Mouse (Mus musculus) CD4-positive, CD25-positive, alpha-beta regulatory T cell, adult 2 months (primary cell): ENCODE measurements at regions not wholly inside any gene's neighbourhood (a gene's known extent, or its start where the extent isn't known, plus 50 kb on each side); places are given as distances from the start of the nearest gene placed in this dataset.
A peak's percentile ranks its signal among the peaks of the same experiment; 100 is the strongest.

Experiments
- DNase-seq: peaks from one replicate; pipeline ENCODE4 v3.0.0-alpha.2; 2012; ENCODE audit warnings: low read depth, low spot score

DNA sequence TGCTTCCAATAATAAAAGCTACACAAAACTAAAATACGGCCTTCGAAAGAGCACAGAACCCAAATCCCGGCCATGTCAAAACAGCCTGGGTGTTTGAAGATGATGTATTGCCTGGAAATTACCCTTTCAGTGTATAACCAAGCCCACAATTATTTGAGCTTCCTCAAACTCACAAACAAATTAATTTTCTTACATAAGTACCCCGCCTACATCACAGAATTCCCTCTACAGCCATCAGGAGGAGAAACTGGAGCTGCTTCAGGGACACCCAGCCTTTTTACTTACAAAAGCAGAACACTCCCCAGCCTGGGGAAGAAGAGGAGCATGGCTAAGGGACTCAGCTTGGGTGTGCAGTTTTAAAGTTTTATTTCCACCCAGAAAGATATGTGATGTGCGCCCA lies 207.6 kb upstream of the Daam1 start:
- DNase-seq: no peak

DNA sequence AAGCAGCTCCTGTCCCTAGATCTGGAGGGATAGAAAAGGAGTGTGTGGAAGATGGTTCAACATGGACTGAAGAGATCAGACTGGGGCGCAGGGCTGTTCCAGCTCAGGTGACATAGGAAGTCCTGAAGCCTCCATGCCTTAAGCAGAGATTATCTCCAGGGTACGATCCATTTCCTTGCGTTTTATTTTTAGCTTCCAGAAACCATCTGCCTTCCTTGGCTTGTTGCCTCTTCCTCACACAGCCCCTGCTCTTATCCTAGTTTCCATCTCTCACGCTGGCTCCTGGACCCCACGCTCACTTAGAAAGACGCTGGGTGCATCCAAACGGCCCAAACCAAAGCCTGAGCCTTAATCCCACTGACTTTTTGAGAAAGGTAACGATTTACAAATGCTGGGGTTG lies 206.8 kb upstream of the Daam1 start:
- no peak for DNase-seq

DNA sequence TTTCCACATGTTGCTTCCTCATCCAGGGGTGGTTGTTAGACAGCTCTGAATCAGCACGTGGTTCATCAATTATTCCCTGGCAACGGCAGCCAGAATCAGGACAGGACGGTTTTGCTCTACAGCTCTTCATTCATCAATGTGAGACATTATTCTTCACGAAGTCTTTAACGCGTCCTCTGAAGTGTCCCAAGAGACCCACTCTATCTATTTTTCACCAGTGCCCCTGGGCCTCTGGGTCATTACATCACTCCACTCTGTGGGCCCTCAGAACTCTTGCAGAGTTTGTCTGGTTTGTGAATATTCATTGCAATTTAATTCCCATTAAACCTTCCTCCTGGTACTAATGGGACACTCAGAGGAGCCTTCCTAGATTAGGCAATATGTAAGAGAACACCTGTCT lies 206.2 kb upstream of the Daam1 start:
- no peak for DNase-seq

DNA sequence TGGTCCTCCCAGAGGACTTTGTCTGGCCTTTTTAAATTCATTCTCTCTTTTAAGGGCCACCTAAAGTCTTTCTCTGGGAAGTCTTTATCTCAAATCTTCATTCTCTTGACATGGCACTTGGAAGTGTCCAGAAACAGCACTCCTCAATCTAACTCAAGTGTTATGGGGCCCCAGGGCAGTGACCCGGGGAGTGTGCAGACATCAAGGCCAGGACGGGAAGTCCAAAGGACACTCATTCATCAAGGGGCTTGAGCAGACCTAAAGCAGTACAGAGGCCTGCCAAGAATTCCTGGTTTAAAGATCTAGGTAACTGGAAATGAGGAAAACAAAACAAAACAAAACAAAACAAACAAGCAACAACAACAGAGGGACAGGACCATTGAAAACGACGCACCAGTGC lies 205.8 kb upstream of the Daam1 start:
- DNase-seq: no peak

DNA sequence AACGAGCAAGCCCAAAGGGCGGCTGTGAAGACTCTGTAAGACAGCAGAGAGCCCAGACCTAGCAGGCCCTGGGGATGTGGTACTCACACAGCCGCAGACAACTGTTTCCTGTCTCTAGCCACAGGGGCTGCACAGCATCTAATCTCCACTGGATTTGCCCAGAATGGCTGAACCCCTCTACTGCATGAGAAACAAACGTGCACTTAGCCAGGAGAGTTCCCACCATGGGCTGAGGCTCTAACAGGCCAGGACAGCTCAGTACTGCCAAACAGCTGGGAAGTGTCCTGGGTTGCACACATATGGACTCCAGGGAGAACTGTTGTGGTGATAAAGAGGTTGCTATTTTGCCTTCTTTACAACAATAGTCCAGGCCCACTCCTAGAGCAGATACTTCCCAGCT lies 204.1 kb upstream of the Daam1 start:
- no peak for DNase-seq

DNA sequence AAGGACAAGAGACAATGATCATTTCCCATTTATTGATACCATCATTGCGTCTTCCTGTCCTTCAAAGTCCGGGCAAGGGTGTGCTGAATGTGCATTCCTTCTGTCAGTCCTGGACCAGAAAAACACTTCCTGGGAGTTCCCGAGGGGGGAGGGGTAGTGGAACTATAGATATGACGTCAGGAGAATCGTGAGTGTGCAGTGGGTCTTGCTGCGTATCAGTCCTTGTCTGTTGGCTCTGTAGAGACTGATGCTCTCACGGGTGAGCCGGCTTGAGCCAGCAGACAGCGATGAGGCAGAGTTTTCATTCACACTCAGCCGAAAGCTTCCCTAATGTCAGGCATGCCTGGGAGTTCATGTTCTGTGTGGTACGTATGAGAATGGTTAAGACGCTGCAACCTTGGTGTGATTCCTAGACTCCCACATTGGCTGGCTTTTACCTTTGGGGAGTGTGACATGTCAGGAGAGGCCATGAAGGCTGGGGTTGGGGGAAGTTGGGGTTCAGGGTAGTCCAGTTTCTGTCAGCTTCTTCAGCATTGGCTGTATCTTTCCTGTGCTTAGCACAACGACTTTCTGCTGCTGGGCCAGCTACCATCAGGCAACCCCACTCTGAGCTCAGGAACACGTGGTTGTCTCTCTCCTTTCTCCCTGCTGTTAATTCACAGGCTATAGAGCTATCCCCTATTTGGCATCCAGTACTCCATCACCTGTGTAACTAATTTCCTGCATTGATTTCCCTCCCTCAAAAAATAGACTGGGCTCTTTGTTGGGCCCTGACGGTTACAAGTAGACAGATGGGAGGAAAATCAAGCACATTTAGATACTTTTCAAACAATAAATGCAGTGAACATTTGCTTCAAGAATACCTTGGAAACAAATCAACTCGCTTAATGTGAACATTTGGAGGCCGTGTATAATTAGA lies 203.2 kb upstream of the Daam1 start:
- DNase-seq: no peak

DNA sequence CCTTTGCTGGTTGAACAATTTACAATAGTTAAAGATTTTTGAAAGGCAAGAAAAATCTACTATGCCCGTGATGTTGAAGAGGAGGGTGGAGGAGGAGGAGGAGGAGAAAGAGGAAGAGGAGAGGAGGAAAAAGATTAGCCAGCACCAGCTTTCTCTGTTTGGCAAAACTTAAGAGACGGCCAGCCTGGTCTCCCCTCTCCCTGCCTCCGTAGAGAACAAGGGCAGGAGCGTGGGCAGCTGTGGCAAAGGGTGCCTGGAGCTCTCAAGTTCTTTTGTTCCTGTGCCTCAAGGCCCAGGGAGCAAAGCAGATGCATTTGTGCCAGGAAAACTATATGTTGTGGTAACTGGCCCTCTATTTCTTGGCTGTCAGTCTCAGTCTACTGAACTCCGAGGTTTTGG lies 202.5 kb upstream of the Daam1 start:
- no peak for DNase-seq

DNA sequence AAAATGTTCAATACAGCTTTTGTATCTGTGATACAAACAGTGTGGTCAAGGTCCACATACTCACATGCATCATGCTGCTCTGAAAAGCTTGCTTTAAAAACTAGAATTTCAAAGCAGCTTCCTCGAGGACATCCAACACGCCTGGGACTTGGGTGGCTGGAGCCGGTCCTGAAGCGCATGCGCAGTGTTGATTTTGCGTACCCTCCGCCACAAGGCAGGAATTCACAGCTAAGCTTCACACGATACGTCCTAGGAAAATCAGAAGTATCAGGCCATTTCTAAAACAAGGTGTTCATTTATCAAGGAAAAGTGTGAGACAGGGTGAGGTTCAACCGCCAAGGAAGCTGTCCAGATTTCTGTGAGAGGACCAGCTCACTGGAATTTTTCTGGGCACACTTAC lies 202.1 kb upstream of the Daam1 start:
- no peak for DNase-seq

DNA sequence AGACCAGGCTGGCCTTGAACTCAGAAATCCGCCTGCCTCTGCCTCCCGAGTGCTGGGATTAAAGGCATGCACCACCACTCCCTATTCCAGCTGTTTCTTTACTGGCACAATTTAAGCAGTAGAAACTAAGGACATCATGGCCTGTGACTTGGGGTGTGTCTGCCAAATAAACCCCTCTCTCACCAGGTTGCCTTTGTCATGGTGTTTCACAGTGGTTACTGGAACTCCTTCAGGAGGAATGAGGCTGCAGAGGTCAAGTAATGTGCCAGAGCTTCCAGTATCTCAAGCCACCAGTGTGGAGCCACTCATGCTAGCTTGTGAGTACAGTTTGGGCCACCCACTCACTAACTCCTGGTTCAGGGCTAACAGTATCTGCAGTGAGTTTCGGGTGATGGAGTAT lies 200.5 kb upstream of the Daam1 start:
- DNase-seq: no peak

DNA sequence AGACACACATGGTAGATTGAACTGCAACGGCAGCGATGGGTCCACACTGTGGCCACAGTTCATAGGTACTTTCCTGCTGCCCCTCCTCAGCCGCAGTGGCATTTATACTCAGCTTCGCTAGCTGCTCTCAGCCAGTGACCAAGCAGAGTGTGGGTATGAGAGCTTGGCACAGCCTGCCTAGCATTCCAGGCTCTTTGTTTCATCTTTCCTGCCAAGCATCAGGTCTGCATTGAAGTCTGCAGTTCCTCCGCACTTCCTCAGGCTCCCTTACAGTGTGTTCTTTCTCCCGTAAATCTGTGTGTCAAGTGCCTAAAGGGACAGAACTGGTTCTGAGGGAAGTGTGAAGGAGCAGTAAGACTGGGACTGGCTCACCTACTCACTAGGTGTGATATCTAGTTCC lies 194.6 kb upstream of the Daam1 start:
- no peak for DNase-seq

DNA sequence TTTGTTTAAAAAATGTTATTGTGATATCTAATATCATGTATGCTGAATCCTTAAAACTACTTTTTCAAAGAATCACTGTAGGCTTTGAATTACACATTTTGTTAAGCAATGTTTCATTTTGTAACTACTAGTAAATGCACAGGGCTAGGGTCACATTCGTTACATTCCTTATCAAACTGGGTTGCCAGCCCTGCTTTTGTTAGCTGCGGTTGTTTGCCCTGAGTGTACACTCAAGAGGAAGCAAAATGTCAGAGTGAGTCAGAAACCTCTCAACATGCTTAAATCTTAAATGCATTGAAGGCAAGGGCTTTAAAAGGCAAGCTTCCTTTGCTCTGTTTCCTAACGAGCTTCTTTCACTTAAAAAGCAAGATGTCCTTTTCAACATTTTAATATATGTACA lies 193.6 kb upstream of the Daam1 start:
- no peak for DNase-seq

DNA sequence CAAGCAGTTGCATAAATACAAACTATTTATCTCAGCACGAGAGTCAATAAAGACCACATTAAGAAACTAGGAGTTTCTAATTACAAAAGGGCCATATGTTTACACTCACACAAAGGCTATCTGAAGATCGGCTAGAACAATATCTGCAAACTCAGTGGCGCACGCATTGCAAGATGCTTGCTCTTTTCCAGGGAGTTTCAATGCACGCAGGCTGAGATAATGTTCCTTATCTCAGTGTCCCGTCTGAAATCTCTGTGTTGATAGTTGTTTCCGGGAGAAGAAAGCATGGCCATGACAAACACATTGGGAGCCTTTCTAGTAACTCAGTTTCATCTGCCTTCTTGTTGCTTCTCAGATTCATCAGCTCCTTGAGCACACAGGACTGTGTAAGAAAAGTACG lies 192.6 kb upstream of the Daam1 start:
- no peak for DNase-seq

DNA sequence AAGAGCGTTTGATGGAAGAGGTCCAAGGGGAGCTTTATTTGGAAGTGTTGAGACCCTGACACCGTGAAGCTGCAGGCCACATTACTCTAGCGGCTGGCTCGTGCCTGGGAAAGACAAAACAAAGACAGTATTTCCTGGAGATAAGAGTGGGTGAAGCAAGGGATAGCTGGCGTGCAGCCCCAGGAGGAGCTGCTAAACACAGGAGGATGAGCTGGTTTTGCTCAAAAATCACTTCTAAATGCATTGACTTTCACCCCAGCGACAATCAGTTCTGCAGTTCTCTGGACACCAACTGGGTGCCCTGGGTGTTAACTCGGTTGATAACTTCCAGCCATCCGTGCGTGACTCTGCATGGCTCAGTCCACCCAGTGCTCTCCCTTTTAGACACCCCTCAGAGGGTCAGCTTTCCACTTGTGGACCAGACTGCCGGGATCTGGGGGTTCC lies 190.8 kb upstream of the Daam1 start:
- DNase-seq: no peak

DNA sequence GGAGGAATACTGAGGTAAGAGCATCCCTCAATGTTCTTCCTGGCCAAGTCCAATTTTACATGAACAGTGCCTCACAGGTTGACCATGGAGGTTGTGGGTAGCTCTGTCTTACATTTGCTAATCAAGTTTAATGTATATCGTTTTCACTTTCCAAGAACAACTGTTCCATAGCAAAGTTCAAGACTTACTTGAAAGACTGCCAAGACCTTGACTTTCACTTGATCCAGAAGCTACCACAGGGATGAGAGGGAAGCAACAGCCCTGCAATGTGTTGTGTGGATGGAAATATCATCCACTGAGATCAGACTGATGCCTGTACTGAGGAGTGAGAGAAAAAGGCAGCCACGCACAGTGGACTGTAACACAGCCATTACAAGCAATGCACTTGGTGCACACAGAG lies 189.4 kb upstream of the Daam1 start:
- DNase-seq: no peak

DNA sequence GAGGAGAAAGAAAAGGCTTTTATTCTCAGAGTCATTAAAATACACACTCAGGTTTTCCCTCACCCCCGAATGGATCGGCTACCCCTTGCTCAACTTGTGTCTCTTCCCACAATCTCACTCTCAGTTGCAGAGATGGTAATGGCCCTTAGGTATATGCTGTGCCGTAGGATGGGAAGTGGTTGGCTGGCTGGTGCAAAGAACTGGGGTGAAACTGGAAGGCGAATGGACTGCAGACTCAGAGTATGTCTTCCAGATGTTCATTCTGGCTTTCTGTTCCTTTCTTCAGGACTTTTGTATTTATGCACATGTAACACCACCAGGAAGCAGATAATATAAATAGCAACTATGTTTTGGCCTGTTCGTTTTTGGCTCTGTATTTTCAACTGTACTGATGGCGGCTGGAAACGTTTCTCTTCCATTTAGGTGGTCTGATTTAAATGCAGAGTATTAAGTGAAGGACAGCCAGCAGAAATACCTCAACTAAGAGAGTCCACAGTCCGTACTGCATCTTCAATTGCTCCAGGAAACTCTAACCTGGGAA lies 188.0 kb upstream of the Daam1 start:
- DNase-seq: no peak

DNA sequence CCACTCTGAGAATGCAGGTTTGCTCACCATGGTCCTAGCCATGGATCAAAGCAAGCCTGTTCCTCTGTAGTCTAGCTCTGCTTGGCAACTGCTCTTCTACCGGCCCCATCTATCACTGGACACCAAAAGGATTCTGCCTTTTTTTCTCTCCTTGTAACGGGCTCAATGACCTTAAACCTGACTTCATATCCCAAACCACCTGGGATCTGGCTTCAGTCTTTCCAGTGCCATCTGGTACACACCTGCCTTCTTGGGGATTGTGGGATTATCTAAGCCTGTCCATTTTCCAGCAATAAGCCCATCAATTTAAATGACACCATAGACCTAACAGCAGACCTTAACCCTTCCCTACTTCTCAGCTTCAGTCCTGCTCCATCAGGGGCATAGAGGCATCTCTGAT lies 179.6 kb upstream of the Daam1 start:
- no peak for DNase-seq

DNA sequence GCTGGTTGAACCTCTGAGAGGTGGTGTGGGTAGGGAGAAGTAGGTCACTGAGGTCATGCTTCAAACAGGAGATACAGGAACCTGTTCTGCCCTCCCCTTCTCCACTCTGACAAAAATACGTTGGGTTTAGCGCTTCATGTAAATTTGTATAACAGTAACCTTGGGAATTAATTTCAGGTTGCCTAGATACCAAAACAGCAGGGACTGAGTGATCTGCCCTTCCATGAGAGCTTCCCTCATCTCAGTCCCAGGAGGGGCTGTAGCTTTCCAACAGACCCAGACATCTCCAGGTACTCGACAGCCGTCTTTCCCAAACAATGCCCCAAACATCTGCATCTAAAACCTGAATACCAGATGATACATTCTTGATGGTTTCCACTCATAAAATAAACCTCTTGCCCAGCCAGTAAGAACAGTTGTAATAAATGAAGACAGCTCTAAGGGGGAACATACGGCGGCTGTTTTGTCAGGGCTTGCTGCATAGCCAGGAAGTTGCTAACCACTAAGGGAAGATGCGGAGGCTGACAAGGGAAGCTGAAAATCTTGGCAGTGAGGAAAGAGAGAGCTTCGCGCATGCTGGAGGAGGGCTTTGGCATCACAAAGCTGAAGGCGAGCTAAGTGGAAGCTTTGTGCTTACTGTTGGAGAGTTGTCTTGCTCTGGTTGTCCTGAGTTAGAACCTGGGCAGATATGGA lies 137.4 kb upstream of the Daam1 start:
- DNase-seq: no peak

DNA sequence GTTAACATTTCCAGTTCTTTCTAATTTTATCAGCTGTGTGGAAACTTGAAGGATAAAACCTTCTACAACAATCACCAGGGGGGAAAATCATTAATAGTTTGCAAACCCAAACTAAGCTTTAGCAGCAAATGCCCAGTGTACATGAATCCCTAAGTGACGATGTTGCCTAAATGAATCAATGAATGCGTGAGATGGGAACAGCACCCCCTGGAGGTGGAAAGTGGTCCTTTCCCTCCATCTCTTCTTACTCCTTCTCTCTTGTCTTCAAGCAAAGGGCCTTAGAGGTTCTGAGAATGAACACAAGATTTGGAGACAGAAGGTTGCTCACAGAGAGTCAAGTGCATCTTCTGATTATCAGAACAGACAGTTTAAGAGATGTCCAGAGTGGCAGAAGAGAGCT lies 129.1 kb upstream of the Daam1 start:
- DNase-seq: no peak

DNA sequence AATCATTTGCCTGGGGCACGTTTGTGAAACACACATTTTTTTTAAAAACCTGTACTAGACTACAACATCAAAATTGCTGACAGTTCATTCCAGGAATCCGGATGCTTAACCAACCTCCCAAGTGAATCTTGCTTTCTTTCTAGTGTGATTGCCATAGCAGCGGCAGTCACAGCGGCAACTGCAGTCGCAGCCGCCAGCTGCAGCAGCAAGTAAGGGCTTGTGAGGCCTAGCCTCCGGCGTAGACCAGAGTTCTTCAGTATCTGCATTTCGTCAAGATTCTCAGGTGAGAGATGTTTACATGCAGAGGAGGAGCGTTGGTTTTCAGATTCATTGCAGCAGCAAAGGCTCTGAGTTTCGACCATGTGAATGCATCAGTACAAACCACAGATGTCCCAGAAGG lies 128.7 kb upstream of the Daam1 start:
- DNase-seq: no peak

DNA sequence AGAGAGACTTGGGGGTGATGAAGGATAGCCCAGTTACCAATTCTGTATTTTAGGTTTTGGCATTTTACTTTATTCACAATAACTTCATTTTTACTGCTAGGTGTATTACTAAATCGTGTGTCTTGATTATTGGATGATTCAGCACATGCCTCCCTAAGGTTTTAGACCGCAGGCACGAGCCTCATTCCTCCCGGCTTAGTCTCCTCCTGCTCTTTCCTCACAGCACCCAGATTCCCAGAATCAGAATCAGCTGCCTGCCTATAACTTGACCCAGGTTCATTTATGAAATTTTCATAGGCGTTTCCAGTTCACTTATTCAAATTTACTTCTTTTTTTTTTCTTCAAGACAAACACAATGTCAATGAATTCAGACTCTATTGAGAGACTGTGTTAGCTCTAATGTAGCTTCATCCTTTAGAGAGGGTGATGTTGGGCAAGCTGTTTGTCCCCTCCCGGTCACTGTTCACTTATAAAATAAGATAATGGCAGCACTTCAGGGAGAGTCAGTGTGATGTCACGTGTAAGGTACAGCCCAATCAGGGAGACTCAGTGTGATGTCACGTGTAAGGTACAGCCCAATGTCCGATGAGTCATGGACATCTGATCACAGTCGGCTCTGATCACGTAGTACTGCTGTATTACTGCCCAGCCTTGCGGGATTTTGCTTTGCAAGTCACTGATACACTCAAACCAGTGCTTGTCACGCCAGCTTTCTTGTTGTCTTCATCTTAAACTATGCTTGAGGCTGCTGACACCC lies 127.6 kb upstream of the Daam1 start:
- no peak for DNase-seq

DNA sequence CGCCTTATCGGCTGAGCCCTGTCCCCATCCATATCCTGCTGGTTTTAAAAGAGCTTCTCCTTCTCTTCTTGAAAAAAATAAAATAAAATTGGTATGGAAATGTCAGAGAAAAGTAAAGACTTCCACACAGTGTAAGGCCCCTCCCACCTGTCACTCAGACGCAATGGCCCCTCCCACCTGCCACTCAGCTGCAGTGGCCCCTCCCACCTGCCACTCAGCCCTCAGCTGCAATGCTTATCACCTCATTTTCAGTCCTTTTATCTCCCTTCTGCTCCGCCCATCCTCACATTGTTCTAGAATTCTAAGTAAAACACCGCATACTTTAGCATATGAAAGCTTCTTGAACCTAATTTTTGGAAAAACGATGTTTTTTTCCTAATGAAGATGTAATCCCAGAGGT lies 126.4 kb upstream of the Daam1 start:
- DNase-seq: no peak

DNA sequence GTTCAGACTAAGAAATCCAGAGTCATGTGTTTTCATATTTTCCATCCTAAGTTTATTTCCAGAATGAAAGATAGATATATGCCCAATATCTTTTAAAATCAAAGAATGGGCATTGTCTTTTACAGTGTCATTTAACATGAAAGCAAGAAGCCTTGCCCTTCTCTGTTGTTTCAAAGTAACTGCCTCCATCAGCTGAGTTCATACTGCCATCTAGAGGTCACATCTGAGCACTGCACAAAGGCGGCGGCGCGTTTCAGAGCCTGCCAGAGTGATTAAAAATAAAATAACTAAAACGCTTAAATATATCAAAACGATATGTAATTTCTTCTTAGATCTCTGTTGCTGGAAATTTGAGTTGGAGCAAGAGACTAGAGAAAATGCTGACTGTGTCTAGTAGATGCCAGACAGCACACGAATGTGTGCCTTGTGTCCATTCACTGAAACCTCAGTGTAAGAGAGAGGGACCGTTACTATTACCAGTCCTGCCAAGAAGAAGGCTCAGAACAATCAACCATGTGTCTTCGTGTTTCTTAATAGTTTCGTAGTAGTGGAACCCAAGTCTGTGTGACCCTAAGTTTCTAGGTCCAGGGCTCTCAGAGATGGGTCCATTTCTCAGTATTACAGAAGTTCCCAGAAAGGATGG lies 123.0 kb upstream of the Daam1 start:
- peak; percentile 47 for DNase-seq
